Mouse (Mus musculus) forebrain, embryonic 15.5 days (tissue): ENCODE measurements at regions not wholly inside any gene's neighbourhood (a gene's known extent, or its start where the extent isn't known, plus 50 kb on each side); places are given as distances from the start of the nearest gene placed in this dataset.
"Not testable (repeated sequence)": the region's sequence is repeated elsewhere in the genome, so short reads cannot be mapped to it uniquely, and the experiment has no call there.

Source experiments
- ATAC-seq: fragments of 200-750 bp; cut with Nextera tagmentation; replicated peaks from 2 replicates; pipeline ENCODE4 v1.8.0; 2017; ENCODE audit warnings: mild to moderate bottlenecking, moderate TSS enrichment, moderate library complexity
- H3K27ac ChIP-seq: fragments of 300-500 bp; sonication (generic); replicated peaks from 2 replicates; pipeline ENCODE4 v1.5.1; 2015; ENCODE audit warnings: mild to moderate bottlenecking, inconsistent platforms
- H3K27me3 ChIP-seq: fragments of 300-500 bp; sonication (generic); 2 replicates; pipeline ENCODE4 v1.6.1; 2015; ENCODE audit warnings: inconsistent platforms
- H3K36me3 ChIP-seq: fragments of 300-500 bp; sonication (generic); 2 replicates; pipeline ENCODE4 v1.6.1; 2015; ENCODE audit warnings: mild to moderate bottlenecking, inconsistent platforms
- H3K4me1 ChIP-seq: fragments of 300-500 bp; sonication (generic); 2 replicates; pipeline ENCODE4 v1.6.1; 2015; ENCODE audit warnings: inconsistent platforms
- H3K4me2 ChIP-seq: fragments of 300-500 bp; sonication (generic); replicated peaks from 2 replicates; pipeline ENCODE4 v1.6.1; 2015; ENCODE audit warnings: mild to moderate bottlenecking, inconsistent platforms
- H3K4me3 ChIP-seq: fragments of 300-500 bp; sonication (generic); 2 replicates; pipeline ENCODE4 v1.5.1; 2015; ENCODE audit warnings: mild to moderate bottlenecking, inconsistent platforms
- H3K9ac ChIP-seq: fragments of 300-500 bp; sonication (generic); replicated peaks from 2 replicates; pipeline ENCODE4 v1.6.1; 2015; ENCODE audit warnings: mild to moderate bottlenecking, inconsistent platforms
- H3K9me3 ChIP-seq: fragments of 300-500 bp; sonication (generic); 2 replicates; pipeline ENCODE4 v1.6.1; 2016; ENCODE audit warnings: inconsistent platforms
- WGBS: fragments of 180-500 bp; shearing (Covaris S2); methylation state at CpG from one replicate; pipeline ENCODE4 v1.1.7; 2015; ENCODE audit warnings: mixed read lengths; 5-methylcytosine and 5-hydroxymethylcytosine counted together

DNA sequence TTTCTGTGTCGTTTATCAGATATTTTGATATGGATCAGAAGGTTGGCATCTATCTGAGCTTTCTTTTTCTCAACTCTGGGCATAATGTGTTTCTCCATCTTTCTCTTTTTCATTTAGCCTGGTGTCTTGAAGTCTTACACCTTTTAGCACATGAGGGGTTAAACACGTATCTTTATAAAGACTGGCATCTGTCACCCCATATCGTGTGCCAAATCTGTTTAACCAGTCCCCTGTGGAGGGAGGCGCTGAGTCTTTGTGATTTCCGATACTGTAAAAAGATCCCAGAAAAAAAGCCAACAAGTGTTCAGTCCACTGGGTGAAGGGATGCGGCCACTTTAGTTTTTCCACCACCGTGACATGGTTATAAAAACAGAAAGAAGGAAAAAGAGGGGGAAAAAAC is 313.3 kb downstream of the Diras2 start:
- Histone ChIP-seq H3K36me3 (no peaks in the 10 kb centered on the region), H3K27ac (no peak overlapping the region), H3K4me1 (peaks cover 6% of the 10 kb centered on the region), H3K27me3 (no peaks in the 10 kb centered on the region), H3K4me3 (no peak overlapping the region), H3K9me3 (0 out of 2 replicates have a peak, but pooled peaks cover 3% of the 10 kb centered on the region), H3K9ac (no peak overlapping the region), H3K4me2 (no peak overlapping the region)
- 40% methylated on average over 7 of the region's 7 CpGs for WGBS
- no peak for ATAC-seq

DNA sequence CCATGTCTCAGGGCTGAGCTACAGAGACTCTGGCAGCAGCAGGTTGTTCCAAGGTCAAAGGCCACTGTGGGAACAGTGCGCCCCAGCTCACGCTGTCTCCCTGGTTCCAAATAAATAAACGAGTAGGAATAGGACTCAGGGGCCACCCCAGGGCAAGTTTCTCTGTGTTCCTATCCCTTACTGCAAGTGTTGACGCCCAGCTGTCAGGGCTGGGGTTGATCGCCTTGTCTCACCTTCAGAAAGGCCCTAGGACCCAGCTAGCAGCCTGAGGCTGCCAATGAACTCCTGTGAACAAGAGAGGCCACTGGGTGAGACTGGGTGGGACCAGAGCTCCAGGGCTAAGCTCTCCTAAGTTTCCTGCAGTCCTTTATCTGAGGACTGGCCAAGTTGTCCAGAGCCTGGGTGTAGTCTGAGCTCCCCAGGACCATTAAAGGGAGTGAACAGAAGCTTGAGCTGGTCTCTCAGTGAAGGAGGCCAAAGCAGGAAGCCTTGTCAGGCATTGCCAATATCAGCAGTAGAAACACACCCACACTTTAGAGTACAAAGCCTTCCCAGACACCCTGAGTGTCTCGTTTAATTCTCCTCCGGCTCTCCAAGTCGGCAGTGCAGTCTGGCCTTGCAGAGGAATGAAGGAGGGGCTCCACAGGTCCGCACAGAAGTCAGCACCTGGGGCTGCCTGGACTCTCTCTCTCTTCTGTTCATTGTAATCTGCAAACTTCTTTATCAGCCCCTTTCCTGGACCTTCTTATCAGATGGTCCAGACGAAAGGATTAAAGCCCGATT is 308.6 kb downstream of the Diras2 start:
- ATAC-seq, result no peak
- H3K4me2 ChIP-seq, result no peak overlapping the region
- no peak overlapping the region for H3K9ac ChIP-seq
- peaks cover 11% of the 10 kb centered on the region for H3K4me1 ChIP-seq
- no peaks in the 10 kb centered on the region for H3K27me3 ChIP-seq
- 33% methylated on average over 11 of the region's 11 CpGs for WGBS
- no peaks in the 10 kb centered on the region for H3K36me3 ChIP-seq
- 0 out of 2 replicates have a peak, but pooled peaks cover 3% of the 10 kb centered on the region for H3K9me3 ChIP-seq
- no peak overlapping the region for H3K27ac ChIP-seq
- H3K4me3 ChIP-seq, result no peak overlapping the region

DNA sequence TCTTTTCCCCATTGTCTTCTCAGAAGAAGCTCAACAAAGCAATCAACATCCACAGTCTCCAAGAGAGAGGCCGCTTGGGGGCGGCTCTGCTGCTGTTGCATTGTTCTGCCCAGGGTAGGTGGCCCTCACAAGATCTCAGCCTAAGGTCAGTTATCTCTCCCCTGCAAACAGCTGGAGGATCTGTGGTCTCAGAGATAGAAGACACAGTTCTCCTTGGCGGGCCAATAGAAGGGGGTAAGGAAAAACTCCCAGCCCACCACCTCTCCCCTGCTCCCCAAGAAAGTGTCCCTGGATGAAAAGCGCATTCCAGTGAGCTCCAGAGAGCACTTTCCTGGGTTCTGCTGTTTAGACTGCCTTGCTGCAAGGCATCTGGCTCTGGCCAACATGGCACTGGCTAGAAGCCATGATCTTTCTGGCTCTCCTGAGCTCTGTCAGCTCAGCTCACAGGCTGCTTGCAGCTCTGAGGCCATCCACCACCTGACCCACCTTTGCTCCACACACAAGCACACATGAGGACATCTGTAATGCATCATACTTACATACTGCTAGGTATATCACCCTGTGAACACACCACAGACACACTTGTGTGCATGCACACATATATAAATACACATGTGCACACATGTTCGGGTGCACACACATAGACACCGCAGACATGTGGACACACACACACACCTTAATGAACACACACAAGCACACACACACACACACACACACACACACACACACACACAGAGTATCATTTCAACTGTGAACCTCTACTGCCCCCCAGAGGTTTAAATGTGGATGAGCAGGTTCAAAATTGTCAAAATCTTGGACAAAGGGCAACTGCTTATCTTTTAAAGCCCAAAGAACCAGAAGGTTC is 307.7 kb downstream of the Diras2 start:
- Histone ChIP-seq H3K36me3 (no peaks in the 10 kb centered on the region), H3K9ac (no peak overlapping the region), H3K4me3 (no peak overlapping the region), H3K27ac (no peak overlapping the region), H3K4me1 (peaks cover 11% of the 10 kb centered on the region), H3K9me3 (0 out of 2 replicates have a peak, but pooled peaks cover 3% of the 10 kb centered on the region), H3K27me3 (no peaks in the 10 kb centered on the region), H3K4me2 (no peak overlapping the region)
- WGBS, result 31% methylated on average over 6 of the region's 6 CpGs
- peak; percentile 66 for ATAC-seq

DNA sequence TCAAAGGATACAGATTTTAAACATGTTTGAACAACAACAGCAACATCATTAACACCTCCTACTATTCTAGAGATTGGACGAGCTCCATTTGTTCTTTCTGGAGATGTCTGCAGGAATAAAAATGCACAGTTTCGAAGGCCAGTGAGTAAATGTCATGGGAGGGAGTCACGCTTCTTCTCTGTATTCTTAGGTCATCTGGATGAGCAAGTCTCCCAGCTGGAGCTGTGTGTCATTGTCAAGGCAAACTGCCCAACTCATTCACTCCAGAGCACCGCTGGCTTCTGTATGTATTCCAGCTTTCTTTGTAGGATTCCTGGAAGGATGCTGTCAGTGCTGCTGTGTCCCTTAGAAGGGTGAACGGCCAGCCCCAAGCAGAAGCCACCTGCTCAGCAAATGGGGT is 297.1 kb downstream of the Diras2 start:
- Histone ChIP-seq H3K4me3 (no peak overlapping the region), H3K9me3 (no peaks in the 10 kb centered on the region), H3K27ac (no peak overlapping the region), H3K4me2 (no peak overlapping the region), H3K27me3 (no peaks in the 10 kb centered on the region), H3K36me3 (no peaks in the 10 kb centered on the region), H3K4me1 (no peaks in the 10 kb centered on the region), H3K9ac (no peak overlapping the region)
- no peak for ATAC-seq
- WGBS, result 80% methylated on average over 5 of the region's 5 CpGs

DNA sequence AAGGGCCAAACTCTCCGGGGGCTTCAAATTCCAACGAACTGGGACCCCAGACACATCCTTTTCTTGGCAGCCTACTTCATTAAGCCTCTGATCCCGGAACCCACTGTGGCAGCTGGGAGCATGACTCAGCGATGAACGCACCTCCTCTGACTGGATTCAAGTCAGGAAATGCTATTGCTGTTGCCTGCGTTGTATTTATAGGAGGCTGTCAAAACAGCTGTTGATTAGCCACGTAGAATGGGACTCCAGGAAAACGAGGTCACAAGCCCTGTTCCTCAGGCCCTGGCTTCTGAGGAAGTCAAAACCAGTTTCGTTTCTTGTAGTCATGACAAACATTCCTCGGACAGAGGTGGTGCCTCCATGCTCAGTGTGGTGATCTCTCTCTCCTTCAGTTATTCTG is 295.0 kb downstream of the Diras2 start:
- WGBS, result 46% methylated on average over 10 of the region's 10 CpGs
- Histone ChIP-seq H3K9me3 (no peaks in the 10 kb centered on the region), H3K4me2 (no peak overlapping the region), H3K27ac (no peak overlapping the region), H3K4me3 (no peak overlapping the region), H3K4me1 (no peaks in the 10 kb centered on the region), H3K9ac (no peak overlapping the region), H3K27me3 (no peaks in the 10 kb centered on the region), H3K36me3 (no peaks in the 10 kb centered on the region)
- ATAC-seq, result no peak

DNA sequence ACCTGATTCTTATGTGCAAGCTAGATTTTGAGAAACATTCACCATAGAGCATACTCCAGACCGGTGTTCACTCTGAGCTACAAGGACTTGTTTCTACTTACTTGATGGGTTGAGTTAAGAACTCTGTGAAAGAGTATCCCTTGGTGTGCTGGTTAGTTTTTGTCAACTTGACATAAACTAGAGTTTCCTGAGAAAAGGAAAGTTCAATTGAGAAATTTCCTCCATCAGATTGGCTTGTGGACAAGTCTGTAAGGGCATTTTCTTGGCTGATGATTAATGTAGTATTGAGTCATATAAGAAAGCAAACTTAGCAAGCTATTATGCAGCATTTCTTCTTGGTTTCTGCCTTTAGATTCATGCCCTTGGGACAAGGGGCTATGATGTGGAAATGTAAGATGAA is 291.5 kb downstream of the Diras2 start:
- Histone ChIP-seq H3K4me2 (no peak overlapping the region), H3K27me3 (no peaks in the 10 kb centered on the region), H3K4me3 (no peak overlapping the region), H3K36me3 (no peaks in the 10 kb centered on the region), H3K9ac (no peak overlapping the region), H3K4me1 (no peaks in the 10 kb centered on the region), H3K27ac (no peak overlapping the region), H3K9me3 (no peaks in the 10 kb centered on the region)
- WGBS, result 93% methylated on average over 1 of the region's 1 CpGs
- no peak for ATAC-seq

DNA sequence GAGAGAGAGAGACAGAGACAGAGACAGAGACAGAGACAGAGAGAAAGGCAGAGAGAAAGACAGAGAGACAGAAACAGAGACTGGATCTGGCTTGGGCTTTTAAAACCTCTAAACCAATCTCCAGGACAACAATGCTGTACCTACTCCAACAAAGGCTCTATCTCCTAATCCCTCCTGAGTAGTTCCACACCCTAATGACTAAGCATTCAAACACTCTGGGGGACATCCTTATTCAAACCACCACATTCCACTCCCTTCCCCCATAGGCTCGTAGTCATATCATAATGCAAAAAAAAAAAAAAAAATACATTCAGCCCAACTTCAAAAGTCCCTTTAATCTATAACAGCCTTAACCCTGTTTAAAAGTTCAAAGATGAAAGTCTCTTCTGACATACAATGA is 289.3 kb downstream of the Diras2 start:
- WGBS, result 25% methylated on average over 1 of the region's 1 CpGs
- no peaks in the 10 kb centered on the region for H3K4me1 ChIP-seq

DNA sequence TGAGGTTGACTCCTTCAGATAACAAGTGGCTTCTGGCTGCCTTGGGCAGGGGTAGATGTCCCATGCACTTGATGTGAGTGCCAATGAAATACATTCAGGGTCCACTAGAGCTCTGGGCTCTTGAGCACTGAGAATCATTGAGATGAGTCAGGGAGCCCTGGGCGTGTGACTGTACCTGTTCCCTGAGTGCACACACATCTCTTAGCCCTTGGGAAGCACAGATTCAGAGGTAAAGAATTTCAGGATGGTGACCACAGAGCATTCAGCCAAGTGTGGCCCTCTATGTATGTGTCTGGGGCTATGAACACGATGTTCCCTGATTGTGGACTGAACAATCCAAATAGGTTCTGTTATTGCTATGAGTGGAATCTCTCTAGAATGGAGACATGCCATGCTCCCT is 281.6 kb downstream of the Diras2 start:
- no peak overlapping the region for H3K9ac ChIP-seq
- no peak for ATAC-seq
- H3K4me2 ChIP-seq, result no peak overlapping the region
- H3K4me3 ChIP-seq, result no peak overlapping the region
- no peak overlapping the region for H3K27ac ChIP-seq
- no peaks in the 10 kb centered on the region for H3K36me3 ChIP-seq
- no peaks in the 10 kb centered on the region for H3K9me3 ChIP-seq
- no peaks in the 10 kb centered on the region for H3K27me3 ChIP-seq
- 80% methylated on average over 2 of the region's 2 CpGs for WGBS
- H3K4me1 ChIP-seq, result no peaks in the 10 kb centered on the region

More for the DNA sequence above, 289.3 kb downstream of the Diras2 start:
- no peaks in the 10 kb centered on the region for H3K9me3 ChIP-seq
- H3K36me3 ChIP-seq, result no peaks in the 10 kb centered on the region
- H3K27ac ChIP-seq, result no peak overlapping the region
- ATAC-seq, result no peak
- no peak overlapping the region for H3K4me3 ChIP-seq
- no peak overlapping the region for H3K9ac ChIP-seq
- no peak overlapping the region for H3K4me2 ChIP-seq
- H3K27me3 ChIP-seq, result no peaks in the 10 kb centered on the region

DNA sequence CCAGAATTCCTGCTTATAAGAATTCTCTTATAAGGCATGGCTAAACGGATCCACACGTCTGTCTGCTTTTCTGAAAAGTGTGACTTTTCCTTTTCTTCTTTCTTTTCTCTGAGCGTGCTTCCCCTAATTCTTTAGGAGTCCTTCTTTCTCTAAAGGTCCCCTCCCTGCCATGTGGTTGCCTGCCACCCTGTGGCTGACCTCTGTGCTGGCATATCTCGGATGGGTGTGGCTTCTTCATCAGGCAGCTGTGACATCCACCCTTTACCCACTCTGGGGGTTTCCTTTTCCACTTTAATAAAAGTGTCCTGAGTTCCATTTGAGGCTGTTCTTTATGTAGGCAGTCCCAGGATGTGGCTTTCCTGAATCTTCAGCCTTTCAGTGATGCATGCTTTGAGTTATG is 280.7 kb downstream of the Diras2 start:
- Histone ChIP-seq H3K4me2 (no peak overlapping the region), H3K27me3 (no peaks in the 10 kb centered on the region), H3K36me3 (no peaks in the 10 kb centered on the region), H3K9ac (no peak overlapping the region), H3K9me3 (no peaks in the 10 kb centered on the region), H3K4me3 (no peak overlapping the region), H3K27ac (no peak overlapping the region), H3K4me1 (no peaks in the 10 kb centered on the region)
- ATAC-seq, result no peak
- WGBS, result 64% methylated on average over 4 of the region's 4 CpGs

DNA sequence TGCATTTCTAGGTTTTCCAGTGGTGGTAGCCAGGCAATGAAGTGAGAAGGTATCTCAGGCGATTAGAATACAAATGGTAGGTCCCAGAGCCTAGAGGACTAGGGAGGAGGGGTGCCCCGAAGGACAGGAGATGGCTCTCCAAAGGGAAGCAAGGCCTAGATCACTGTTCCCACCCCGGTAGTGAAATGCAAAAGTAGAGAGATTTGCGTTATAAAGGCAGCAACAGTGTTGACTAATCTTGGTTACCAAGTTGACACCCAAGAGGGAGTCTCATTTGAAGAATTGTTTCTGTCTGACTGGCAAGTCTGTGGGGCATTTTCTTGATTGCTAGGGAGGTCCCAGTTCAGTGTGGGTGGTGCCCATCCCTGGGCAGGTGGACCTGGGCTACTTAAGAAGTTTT is 278.8 kb downstream of the Diras2 start:
- Histone ChIP-seq H3K4me2 (no peak overlapping the region), H3K27me3 (no peaks in the 10 kb centered on the region), H3K4me1 (no peaks in the 10 kb centered on the region), H3K4me3 (no peak overlapping the region), H3K36me3 (no peaks in the 10 kb centered on the region), H3K9me3 (no peaks in the 10 kb centered on the region), H3K9ac (no peak overlapping the region), H3K27ac (no peak overlapping the region)
- no peak for ATAC-seq
- WGBS, result 62% methylated on average over 4 of the region's 4 CpGs

DNA sequence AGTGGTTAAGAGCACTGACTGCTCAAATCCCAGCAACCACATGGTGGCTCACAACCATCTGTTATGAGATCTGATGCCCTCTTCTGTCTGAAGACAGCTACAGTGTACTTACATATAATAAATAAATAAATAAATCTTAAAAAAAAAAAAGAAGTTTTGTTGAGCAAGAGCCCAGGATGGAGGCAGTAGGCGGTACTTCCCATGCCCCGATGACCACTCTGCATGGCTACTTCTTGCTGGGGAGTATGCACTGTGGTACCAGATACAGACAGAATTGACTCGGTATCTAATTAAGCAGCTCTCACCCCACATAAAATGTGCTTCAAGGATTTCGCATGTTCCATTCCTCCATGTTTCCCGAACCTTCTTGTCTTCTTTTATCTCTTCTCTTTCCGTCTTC is 278.4 kb downstream of the Diras2 start:
- H3K4me2 ChIP-seq, H3K9me3 ChIP-seq, H3K9ac ChIP-seq, H3K27me3 ChIP-seq, H3K4me3 ChIP-seq, H3K27ac ChIP-seq, H3K36me3 ChIP-seq, H3K4me1 ChIP-seq: not testable (repeated sequence)
- 46% methylated on average over 6 of the region's 6 CpGs for WGBS
- 0 out of 2 replicates have a peak, but pooled peaks have one; percentile 38 for ATAC-seq

DNA sequence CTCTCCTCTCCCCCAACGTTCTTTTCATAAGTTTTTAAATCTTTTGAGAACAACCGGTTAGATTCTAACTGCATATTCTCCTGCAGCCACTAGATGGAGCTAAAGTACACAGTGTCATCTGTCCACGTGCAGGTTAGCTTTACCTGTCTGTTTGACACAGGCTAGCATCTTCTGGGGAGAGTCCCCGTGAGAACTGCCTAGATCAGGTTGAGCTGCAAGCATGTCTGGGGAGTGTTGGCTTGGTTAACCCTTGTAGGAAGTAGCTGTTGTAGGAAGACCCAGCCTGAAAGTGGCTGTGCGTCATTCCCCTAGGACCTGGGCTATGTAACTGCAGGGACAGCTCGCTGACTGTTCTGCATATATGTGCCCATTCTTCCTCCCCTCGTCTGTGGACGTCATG is 277.9 kb downstream of the Diras2 start:
- Histone ChIP-seq H3K27ac (no peak overlapping the region), H3K4me1 (no peaks in the 10 kb centered on the region), H3K36me3 (no peaks in the 10 kb centered on the region), H3K4me3 (no peak overlapping the region), H3K27me3 (no peaks in the 10 kb centered on the region), H3K9ac (no peak overlapping the region), H3K9me3 (no peaks in the 10 kb centered on the region), H3K4me2 (no peak overlapping the region)
- peak; percentile 67; the same call in 1 of the 2 replicates for ATAC-seq
- WGBS, result 29% methylated on average over 8 of the region's 8 CpGs
